Mouse (Mus musculus) hindbrain, embryonic 15.5 days (tissue): ENCODE measurements around the gene Prss43. TPM values are rescaled to one million over a fixed set of nuclear protein-coding genes. Genes with fewer than 3 reads are reported as not detected.
"Not testable (repeated sequence)": the region's sequence is repeated elsewhere in the genome, so short reads cannot be mapped to it uniquely, and the experiment has no call there.

Experiments
- ATAC-seq: fragments of 200-750 bp; cut with Nextera tagmentation; 2 replicates; pipeline ENCODE4 v1.8.0; 2017; ENCODE audit warnings: low read depth, moderate number of reproducible peaks, moderate TSS enrichment; ENCODE audit not compliant: low FRiP score
- H3K27ac ChIP-seq: fragments of 300-500 bp; sonication (generic); replicated peaks from 2 replicates; pipeline ENCODE4 v1.5.1; 2015; ENCODE audit warnings: mild to moderate bottlenecking, inconsistent platforms
- H3K27me3 ChIP-seq: fragments of 300-500 bp; sonication (generic); 2 replicates; pipeline ENCODE4 v1.6.1; 2015; ENCODE audit warnings: control low read depth, inconsistent platforms
- H3K36me3 ChIP-seq: fragments of 300-500 bp; sonication (generic); 2 replicates; pipeline ENCODE4 v1.6.1; 2015; ENCODE audit warnings: control low read depth, inconsistent platforms
- H3K4me1 ChIP-seq: fragments of 300-500 bp; sonication (generic); replicated peaks from 2 replicates; pipeline ENCODE4 v1.6.1; 2015; ENCODE audit warnings: control low read depth, inconsistent platforms
- H3K4me2 ChIP-seq: fragments of 300-500 bp; sonication (generic); 2 replicates; pipeline ENCODE4 v1.6.1; 2015; ENCODE audit warnings: moderate library complexity, mild to moderate bottlenecking, inconsistent platforms
- H3K4me3 ChIP-seq: fragments of 300-500 bp; sonication (generic); 2 replicates; pipeline ENCODE4 v1.5.1; 2015; ENCODE audit warnings: mild to moderate bottlenecking, inconsistent platforms
- H3K9ac ChIP-seq: fragments of 300-500 bp; sonication (generic); 2 replicates; pipeline ENCODE4 v1.6.1; 2015; ENCODE audit warnings: inconsistent platforms
- H3K9me3 ChIP-seq: fragments of 300-500 bp; sonication (generic); 2 replicates; pipeline ENCODE4 v1.6.1; 2016; ENCODE audit warnings: control low read depth, inconsistent platforms
- WGBS: fragments of 180-500 bp; shearing (Covaris S2); methylation state at CpG from one replicate; pipeline ENCODE4 v1.1.7; 2015; 5-methylcytosine and 5-hydroxymethylcytosine counted together
- polyA plus RNA-seq: library from polyadenylated mRNA; unstranded; fragments of >200 nt; fragmentation: Nextera tagmentation; extraction: Ambion mirVana; gene quantifications from 2 replicates; pipeline ENCODE4 v1.2.1, GENCODE M21; 2015

The Prss43 gene
- polyA plus RNA-seq, 1 experiment from 2014 or later, result not detected

DNA sequence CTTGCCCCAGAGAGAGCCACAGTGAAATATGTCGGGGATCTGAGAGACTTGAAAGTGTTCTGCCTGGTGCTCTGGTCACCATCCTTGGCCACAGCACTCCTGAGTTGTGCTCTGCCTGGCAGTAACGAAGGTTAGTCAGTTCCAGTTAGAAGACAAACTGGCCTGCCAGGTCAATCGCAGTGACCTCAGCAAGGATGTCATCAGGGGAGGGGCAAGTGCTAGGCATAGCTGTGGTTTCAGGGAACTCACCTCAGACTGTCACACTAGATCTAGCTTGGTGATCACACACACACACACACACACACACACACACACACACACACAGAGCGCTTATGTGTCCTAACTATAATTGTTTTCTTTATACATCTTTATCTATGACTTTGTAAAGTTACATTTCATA lies 23.2 kb upstream of the Prss43 start:
- Histone ChIP-seq H3K4me1 (no peaks in the 10 kb centered on the region), H3K9me3 (no peaks in the 10 kb centered on the region), H3K4me3 (no peak overlapping the region), H3K9ac (no peak overlapping the region), H3K27ac (no peak overlapping the region), H3K4me2 (no peak overlapping the region), H3K27me3 (no peaks in the 10 kb centered on the region), H3K36me3 (no peaks in the 10 kb centered on the region)
- ATAC-seq, result no peak
- 73% methylated on average over 4 of the region's 4 CpGs for WGBS

GRCm38 (mm10) chr9:110810051-110810450 lies 16.4 kb upstream of the Prss43 start:
- WGBS, result 92% methylated on average over 4 of the region's 4 CpGs
- no peaks in the 10 kb centered on the region for H3K27me3 ChIP-seq
- no peak overlapping the region for H3K9ac ChIP-seq
- no peaks in the 10 kb centered on the region for H3K9me3 ChIP-seq
- no peaks in the 10 kb centered on the region for H3K36me3 ChIP-seq
- no peak overlapping the region for H3K4me2 ChIP-seq
- H3K4me1 ChIP-seq, result no peaks in the 10 kb centered on the region
- H3K27ac ChIP-seq, result no peak overlapping the region
- ATAC-seq, result no peak
- no peak overlapping the region for H3K4me3 ChIP-seq

DNA sequence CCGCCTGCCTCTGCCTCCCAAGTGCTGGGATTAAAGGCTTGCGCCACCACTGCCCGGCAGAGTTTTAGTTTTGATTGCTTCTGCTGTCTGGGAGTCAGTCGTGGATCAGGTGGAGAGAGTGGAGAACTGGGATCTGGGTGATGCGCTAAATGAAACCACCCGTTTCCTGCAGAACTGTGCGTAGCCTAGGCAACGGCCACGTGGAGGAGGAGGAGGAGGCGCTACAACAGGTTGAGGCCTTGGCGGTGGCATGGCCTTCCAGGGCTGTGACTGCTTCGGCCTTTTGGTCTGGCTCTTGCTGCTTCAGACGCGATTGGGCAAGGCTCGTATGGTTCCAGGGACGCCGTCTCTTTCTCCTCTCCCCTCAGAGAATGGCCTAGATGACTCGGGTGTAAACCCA lies 12.7 kb upstream of the Prss43 start, which contains the start of gene Prss44:
Prss44 (plus strand) TSS at position 206 of the 400 bp plus-strand sequence.
- no peaks in the 10 kb centered on the region for H3K36me3 ChIP-seq
- no peaks in the 10 kb centered on the region for H3K27me3 ChIP-seq
- H3K9ac ChIP-seq, result no peak within 1 kb of the TSS
- H3K4me3 ChIP-seq, result no peak within 1 kb of the TSS
- no peaks in the 10 kb centered on the region for H3K9me3 ChIP-seq
- H3K27ac ChIP-seq, result no peak within 1 kb of the TSS
- H3K4me2 ChIP-seq, result no peak within 1 kb of the TSS
- H3K4me1 ChIP-seq, result no peaks in the 10 kb centered on the region
- 65% methylated on average over 18 of the region's 18 CpGs for WGBS
- no peak for ATAC-seq

DNA sequence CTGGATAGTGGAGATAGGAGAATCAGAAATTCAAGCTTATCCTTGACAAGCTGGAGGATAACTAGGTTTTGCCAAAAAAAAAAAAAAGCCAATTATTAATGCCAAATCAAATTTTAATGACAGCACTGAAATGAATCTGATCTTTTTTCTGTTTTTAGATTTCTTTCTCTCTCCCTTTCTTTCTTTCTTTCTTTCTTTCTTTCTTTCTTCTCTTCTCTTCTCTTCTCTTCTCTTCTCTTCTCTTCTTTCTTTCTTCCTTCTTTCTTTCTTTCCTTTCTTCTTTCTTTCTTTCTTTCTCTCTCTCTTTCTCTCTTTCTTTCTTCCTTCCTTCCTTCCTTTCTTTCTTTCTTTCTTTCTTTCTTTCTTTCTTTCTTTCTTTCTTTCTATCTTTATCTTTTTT lies 5.9 kb upstream of the Prss43 start:
- not testable (repeated sequence) for H3K27ac ChIP-seq, H3K27me3 ChIP-seq, H3K4me1 ChIP-seq, H3K4me2 ChIP-seq, H3K36me3 ChIP-seq, H3K9ac ChIP-seq, ATAC-seq, H3K4me3 ChIP-seq, H3K9me3 ChIP-seq

DNA sequence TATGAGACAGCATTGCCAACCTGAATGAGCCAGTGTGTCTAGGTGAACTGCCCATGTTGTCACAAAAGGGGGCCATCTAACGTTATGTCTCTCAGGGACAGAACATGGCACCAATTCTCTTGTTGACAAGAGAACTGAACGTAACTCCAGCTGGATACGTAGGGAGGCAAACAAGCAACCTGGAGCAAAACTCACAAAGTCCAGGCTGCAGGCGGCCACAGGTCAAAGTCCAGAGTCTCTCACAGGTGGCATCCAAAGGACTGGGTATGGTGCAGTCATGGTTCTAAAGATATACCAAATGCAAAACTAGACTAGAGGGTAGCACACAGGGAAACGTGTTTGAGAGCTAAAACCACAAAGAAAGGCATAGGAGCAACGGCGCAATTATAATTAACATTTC lies 5.1 kb upstream of the Prss43 start:
- H3K27ac ChIP-seq, result no peak overlapping the region

GRCm38 (mm10) chr9:110825426-110825825 lies 1.1 kb upstream of the Prss43 start:
- H3K36me3 ChIP-seq, result no peaks in the 10 kb centered on the region
- H3K4me3 ChIP-seq, result no peak overlapping the region
- H3K4me2 ChIP-seq, result no peak overlapping the region
- H3K27ac ChIP-seq, result no peak overlapping the region
- WGBS, result 72% methylated on average over 4 of the region's 4 CpGs
- H3K9ac ChIP-seq, result no peak overlapping the region
- no peak for ATAC-seq
- no peaks in the 10 kb centered on the region for H3K4me1 ChIP-seq
- H3K9me3 ChIP-seq, result no peaks in the 10 kb centered on the region
- H3K27me3 ChIP-seq, result no peaks in the 10 kb centered on the region

More for the DNA sequence above, 5.1 kb upstream of the Prss43 start:
- Histone ChIP-seq H3K4me2 (no peak overlapping the region), H3K4me3 (no peak overlapping the region), H3K9me3 (no peaks in the 10 kb centered on the region), H3K9ac (no peak overlapping the region), H3K36me3 (no peaks in the 10 kb centered on the region), H3K27me3 (no peaks in the 10 kb centered on the region), H3K4me1 (no peaks in the 10 kb centered on the region)
- 89% methylated on average over 7 of the region's 7 CpGs for WGBS
- ATAC-seq, result no peak

DNA sequence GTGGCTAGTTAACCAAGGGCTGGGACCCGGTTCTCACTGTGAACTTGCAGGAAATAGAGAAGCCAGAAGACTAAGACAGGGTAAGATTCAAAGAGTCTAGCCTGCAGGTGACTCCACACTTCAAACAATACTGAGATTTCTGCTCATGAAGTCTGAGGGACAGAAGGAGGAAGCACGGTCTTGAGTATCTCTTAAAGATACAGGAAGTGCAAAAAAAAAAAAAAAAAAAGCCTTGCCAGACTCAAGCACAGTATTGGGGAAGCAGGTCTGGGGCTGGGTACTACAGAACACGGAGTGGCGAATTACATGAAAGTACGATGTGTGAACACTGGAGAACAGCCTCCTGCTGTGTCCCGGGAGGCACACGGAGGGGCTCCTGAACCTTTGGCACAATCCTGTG lies 658 bp upstream of the Prss43 start:
- Histone ChIP-seq H3K27me3 (no peaks in the 10 kb centered on the region), H3K4me1 (no peaks in the 10 kb centered on the region), H3K4me3 (no peak overlapping the region), H3K36me3 (no peaks in the 10 kb centered on the region), H3K27ac (no peak overlapping the region), H3K9ac (no peak overlapping the region), H3K4me2 (no peak overlapping the region), H3K9me3 (no peaks in the 10 kb centered on the region)
- WGBS, result 68% methylated on average over 7 of the region's 7 CpGs
- ATAC-seq, result no peak

GRCm38 (mm10) chr9:110833021-110833420 lies 6.5 kb downstream of the Prss43 start:
- Histone ChIP-seq H3K4me2 (no peak overlapping the region), H3K4me1 (no peaks in the 10 kb centered on the region), H3K4me3 (no peak overlapping the region), H3K27ac (no peak overlapping the region), H3K36me3 (no peaks in the 10 kb centered on the region), H3K9ac (no peak overlapping the region), H3K9me3 (no peaks in the 10 kb centered on the region), H3K27me3 (no peaks in the 10 kb centered on the region)
- ATAC-seq, result no peak
- 74% methylated on average over 5 of the region's 5 CpGs for WGBS

DNA sequence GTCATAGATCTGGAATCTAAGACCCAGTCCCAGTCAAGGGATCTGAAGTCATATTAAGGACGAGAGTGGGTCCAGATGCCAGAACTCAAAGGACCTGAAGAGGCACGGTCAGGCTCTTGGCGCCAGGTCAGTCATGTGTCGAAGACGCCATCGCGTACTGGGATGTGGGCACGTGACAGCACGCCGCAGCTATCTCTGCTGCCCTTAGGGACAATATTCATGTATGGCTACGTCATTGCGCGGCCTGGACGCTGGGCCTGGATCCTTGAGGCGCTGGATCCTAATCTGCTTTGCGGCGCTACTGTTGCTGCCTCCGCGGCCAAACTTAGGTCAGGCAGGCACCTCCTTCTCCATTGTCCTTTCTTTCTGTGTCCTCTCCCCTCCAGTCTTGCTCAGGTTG lies 7.9 kb downstream of the Prss43 start, which contains the start of gene Prss45:
Prss45 (plus strand) TSS at position 178 of the 400 bp plus-strand sequence.
- Histone ChIP-seq H3K27me3 (no peaks in the 10 kb centered on the region), H3K27ac (no peak within 1 kb of the TSS), H3K4me1 (no peaks in the 10 kb centered on the region), H3K36me3 (no peaks in the 10 kb centered on the region), H3K4me2 (no peak within 1 kb of the TSS), H3K9ac (no peak within 1 kb of the TSS), H3K9me3 (no peaks in the 10 kb centered on the region), H3K4me3 (no peak within 1 kb of the TSS)
- WGBS, result 82% methylated on average over 19 of the region's 19 CpGs
- ATAC-seq, result no peak

GRCm38 (mm10) chr9:110834961-110835360 lies 8.5 kb downstream of the Prss43 start:
- H3K9ac ChIP-seq, result no peak overlapping the region
- H3K4me1 ChIP-seq, result no peaks in the 10 kb centered on the region
- WGBS, result 42% methylated on average over 10 of the region's 10 CpGs
- no peaks in the 10 kb centered on the region for H3K36me3 ChIP-seq
- no peaks in the 10 kb centered on the region for H3K9me3 ChIP-seq
- no peak overlapping the region for H3K4me2 ChIP-seq
- H3K4me3 ChIP-seq, result no peak overlapping the region
- no peak overlapping the region for H3K27ac ChIP-seq
- ATAC-seq, result no peak
- no peaks in the 10 kb centered on the region for H3K27me3 ChIP-seq

- no peak overlapping the region for H3K27ac ChIP-seq
- no peak overlapping the region for H3K4me2 ChIP-seq
- H3K4me3 ChIP-seq, result no peak overlapping the region
- H3K9me3 ChIP-seq, result no peaks in the 10 kb centered on the region
- H3K27me3 ChIP-seq, result no peaks in the 10 kb centered on the region
- no peaks in the 10 kb centered on the region for H3K36me3 ChIP-seq
- H3K4me1 ChIP-seq, result no peaks in the 10 kb centered on the region
- no peak for ATAC-seq
- no peak overlapping the region for H3K9ac ChIP-seq
- 48% methylated on average over 2 of the region's 2 CpGs for WGBS
Observed at GRCm38 (mm10) chr9:110836112-110836511, 9.6 kb downstream of the Prss43 start.

GRCm38 (mm10) chr9:110840905-110841304 lies 14.4 kb downstream of the Prss43 start:
- Histone ChIP-seq H3K4me1 (no peaks in the 10 kb centered on the region), H3K4me2 (no peak overlapping the region), H3K9ac (no peak overlapping the region), H3K9me3 (no peaks in the 10 kb centered on the region), H3K4me3 (no peak overlapping the region), H3K27me3 (no peaks in the 10 kb centered on the region), H3K27ac (no peak overlapping the region), H3K36me3 (no peaks in the 10 kb centered on the region)
- no peak for ATAC-seq
- 64% methylated on average over 6 of the region's 6 CpGs for WGBS

DNA sequence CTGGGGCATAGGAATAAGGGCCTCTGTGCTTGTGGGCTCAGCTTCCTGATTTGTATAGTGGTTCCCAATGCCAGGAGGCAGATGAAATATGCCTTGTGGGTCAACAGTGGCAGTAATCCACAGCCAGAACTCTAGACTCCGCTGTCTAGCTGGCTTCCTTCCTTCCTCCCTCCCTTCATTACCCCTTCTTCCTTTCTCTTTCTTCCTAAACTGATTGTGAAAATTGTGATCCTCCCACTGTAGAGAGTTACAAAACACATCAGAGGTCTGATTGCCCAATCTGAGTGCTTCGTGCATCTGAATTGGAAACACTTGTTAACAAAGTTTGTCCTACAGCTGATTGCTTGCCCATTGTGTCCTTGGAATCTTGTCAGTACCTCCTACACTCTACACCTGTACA lies 14.9 kb downstream of the Prss43 start:
- WGBS, result 85% methylated on average over 2 of the region's 2 CpGs

More for the DNA sequence above, 14.9 kb downstream of the Prss43 start:
- Histone ChIP-seq H3K9ac (no peak overlapping the region), H3K36me3 (no peaks in the 10 kb centered on the region), H3K27ac (no peak overlapping the region), H3K27me3 (no peaks in the 10 kb centered on the region), H3K9me3 (no peaks in the 10 kb centered on the region), H3K4me2 (no peak overlapping the region), H3K4me3 (no peak overlapping the region), H3K4me1 (no peaks in the 10 kb centered on the region)
- ATAC-seq, result no peak
